Mouse (Mus musculus): ENCODE results near the gene Ttf2.

GRCm38 (mm10) chr3:101013536-101013935, 44.1 kb upstream of the Ttf2 start:
- TF ChIP-seq CTCF (IDR thresholded peaks at IDR 0.05; ENCODE audit: low read depth) (no peak), EP300 (IDR thresholded peaks at IDR 0.05; ENCODE audit: low read depth) (no peak)

Measured in heart, postnatal 0 days (tissue).